Mouse (Mus musculus) CD4-positive helper T cell, adult 2 months (primary cell): ENCODE measurements around the gene Nckap5l.
"Not testable (repeated sequence)": the region's sequence is repeated elsewhere in the genome, so short reads cannot be mapped to it uniquely, and the experiment has no call there.

Experiments
- DNase-seq: peaks from one replicate; pipeline ENCODE4 v3.0.0-alpha.2; 2012; ENCODE audit warnings: low read depth, missing footprints, low spot score

Nckap5l gene

DNA sequence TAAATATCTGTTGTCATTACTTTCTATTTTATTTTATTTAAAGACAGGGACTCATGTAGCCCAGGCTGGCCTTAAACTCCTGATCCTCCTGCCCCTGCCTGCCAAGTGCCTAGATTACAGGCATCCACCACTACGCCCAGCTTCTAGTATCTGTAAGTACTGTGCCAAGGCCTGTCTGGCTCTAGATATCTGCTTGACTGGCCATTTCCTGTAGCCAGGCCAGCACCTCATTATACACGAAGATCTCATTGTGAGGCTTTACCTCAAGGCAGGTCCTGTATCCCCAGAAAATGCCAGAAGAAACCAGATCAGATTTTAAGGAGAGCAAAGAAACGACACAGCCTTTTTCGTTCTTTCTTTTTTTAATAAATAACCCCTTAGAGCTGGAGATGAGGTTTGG, 12.2 kb upstream of the Nckap5l start:
- DNase-seq, result no peak

DNA sequence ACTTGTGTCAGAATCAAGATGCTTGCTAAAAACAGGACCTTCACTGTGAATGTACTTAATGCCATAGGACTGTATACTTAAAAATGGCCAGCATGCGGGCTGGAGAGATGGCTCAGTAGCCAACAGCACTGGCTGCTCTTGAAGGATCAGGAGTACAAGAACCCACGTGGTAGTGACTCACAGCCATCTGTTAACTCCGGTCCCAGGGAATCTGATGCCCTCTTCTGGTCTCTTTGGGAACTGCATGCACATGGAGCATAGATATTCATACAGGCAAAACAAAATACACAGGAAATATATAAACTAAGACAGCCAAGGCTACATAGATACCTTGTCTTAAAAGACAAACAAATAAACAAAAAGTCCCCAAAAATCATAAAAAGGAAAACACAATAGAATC, 11.5 kb upstream of the Nckap5l start:
- DNase-seq, result peak; percentile 72

DNA sequence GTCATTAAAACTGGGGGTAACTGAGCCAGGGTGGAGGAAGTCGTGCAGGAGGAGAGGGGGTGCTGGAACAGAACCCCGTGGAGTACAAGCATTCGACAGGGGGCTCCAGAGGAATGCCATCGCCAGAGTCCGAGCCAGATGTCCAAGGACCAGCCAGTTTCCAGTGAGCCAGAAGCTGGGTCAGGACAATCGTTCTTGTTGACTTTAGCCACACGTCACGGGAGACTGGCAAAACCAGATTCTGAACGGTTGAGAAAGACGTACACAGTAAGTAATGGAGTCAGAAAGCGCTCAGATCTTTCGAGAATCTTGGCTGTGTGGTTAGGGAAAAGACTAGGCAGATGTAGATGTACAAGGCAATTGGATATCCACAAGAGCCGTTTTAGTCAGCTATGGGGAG, 5.6 kb upstream of the Nckap5l start:
- no peak for DNase-seq

DNA sequence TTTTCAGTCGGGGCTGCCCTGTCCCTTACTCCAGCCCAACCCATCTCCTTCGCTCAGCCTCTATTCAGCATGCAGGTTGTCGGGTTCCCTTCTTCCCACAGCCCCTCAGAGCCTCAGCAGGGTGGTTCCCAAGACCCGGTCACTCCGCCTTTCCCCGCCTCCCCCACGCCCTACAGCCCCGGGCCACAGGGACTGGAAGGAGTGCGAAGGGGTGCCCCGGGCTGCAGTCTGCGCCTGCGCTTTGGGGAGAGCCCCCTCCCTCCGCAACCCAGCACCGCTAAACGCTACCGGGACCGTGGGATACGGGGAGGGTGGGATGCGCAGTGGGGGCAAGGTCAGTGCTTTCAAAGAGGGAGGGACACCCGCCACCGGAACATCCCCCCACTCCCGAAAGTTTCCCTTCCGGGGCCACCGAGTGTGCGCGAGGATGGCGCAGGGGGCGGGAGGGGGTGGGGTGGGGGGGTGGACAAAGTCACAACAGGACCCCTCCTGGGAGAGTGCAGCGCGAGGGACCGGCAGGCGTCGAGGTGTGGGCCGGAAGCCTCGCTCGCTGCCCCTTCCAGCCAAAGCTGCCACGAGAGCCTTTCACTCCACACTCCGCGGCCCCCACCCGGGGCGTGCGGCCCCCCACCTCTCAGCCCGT, 464 bp downstream of the Nckap5l start:
- peak; percentile 55 for DNase-seq

DNA sequence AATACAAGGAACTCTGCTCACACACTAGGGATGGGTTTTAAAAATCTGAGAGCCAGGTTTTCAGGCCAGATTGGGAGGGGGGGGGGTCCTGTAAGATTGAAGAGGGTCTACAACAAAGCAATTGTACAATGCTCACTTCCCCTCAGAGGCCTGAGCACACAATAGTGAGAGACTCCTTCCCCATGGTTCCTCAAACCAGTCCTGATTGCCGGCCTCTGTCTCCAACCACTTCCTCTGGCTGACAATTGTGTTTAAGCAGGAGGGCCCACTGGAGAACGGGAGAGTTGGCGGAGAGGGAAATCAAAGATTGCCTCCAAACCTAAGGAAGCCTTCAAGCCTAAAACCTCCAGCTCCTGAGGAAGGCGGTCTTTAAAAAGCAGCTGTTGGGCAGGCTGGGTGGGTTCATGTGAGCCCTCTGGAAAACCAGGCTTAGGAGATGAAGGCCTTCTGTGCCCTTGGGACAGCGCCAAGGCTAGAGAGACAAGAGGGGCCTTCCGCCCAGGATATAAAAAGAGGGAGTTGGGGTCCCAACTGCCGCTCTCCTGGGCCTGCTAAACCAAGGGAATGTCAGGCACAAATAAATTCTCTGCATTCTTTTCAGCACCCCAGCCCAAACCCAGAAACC, 1.1 kb downstream of the Nckap5l start:
- DNase-seq, result no peak

DNA sequence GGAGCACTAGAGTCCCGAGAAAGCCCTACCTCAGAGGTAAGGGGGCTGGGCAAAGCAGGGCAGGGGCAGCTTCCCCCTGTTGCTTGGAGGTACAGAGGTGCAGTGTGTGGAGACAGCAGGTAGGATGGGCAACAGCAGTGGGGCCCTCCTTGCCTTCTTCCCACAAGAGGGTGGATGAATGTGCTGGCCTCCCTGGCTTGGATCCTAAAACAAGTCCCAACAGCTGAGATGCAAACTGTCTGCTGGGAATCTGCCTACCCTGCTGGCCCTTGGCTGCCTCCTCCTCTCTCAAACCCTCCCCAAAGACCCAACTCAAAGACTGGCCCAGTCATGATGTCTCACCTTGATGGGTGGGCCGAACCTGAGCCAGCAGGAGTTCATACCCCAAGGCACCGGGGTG, 2.1 kb downstream of the Nckap5l start:
- DNase-seq, result no peak

DNA sequence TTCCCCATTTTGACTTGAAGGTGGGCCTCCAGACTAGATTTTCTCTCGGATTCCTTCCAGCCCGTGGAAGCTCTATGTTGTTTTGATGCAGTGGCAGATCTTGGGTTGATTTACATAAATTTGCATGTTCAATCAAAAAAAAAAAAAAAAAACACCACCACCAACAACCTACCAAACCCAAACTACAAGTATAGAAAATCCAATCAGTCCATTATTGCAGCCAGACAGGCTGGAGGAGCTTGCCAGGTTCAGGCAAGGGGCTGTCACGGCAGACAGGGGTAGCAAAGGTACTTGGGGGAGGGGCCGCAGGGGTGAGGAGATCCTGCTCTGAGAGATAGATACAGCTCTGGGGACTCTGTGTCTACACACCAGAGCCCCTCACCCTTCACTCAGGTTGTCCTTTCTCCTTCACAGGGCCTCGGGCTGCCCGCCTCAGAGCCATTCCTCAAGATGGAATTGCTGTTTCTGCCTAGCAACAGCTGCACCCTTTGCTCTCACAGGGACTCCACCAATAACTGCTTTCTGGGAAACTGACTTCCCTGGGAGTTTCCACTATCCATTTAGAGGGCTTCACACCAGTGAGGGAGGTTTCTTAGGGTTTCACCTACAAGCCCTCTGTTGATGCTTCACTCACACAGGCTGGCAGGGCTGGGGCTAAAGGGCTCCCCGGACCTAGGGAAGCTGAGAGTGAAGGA, 2.8 kb downstream of the Nckap5l start:
- no peak for DNase-seq

DNA sequence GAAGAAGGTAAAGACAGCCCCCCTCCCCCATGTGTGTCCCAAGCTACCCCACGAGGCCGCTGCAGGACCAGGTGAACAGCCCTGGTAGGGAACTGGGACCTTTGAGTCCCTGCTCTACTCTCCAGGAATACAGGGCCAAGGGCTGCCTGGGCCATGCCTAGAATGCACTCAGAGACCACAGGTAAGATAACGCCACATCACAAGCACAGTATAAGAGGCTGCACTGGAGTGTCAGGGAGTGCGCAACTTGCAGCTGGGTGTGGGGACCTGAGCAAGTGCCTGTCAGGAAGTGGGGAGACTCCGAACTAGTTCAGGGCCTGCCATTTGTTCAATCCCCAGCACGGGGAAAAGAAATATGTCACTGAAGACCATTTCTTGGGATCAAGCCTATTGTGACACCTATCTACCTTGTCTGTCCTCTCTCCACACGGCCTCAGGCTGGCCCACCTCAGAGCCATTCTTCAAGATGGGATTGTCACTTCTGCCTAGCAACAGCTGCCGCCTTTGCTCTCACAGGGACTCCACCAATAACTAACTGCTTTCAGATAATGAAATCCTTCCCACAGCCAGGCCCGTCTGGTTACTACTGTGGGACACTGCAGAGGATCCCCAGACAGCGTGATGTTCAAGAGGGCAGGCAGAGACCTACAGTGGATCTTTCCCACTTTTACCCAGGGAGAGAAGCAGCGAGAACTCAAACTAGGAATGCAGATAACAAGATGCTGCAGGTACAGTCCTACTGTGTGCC, 4.2 kb downstream of the Nckap5l start:
- DNase-seq, result no peak

DNA sequence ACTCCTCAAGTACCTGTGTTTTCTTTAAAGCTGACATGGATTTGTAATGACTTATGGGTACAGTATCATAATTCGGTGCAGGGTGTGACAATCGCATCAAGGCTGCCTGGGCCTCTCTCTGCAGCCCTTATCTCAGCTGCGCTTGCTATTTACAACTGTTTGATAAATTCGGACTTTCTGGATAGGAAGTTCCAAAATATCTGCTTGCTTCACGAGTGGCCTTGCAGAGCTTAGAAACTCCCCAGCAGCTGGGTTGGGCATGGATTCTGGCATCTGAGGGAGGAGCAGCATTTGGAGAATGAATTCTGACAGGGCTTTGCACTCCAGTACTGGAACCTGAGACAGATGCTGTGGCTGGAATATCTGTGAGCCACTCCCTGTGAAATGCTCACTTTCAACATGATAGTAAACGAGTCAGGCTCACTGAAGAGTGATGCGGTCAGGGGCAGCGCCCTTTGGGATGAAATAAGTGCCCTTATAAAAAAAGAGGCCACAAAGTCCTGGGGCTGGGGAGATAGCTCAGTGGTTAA, 7.7 kb downstream of the Nckap5l start:
- DNase-seq, result no peak

DNA sequence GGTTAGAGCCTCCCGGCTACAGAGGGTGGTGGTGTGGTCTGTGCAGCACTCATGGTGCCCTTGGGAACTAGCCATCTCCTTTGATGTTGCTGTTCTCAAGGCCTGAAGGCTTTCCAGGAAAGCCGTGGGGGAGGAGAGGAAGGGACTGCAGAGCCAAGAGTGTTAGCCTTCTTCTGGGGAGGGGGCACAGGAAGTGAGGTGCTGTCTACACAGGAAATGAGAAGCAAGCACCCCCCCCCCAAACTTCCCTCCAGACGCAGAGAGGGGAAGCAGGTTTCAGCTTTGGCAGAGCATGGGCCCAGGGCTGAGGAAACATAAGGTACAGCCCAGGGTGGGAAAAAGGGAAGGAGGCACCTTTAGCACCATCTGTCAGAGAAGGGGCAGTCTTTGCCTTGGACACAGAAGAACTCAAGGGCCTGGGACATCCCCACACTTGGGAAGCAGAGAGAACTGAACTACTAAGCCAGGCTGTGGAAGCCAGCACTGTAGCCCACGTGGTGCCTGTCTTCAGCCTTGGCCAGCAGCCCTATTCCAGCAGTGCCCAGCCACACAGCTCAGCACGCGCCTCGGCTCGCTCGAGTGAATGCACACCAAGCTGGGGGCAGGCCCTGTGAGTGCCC, 8.3 kb downstream of the Nckap5l start:
- peak; percentile 28 for DNase-seq

DNA sequence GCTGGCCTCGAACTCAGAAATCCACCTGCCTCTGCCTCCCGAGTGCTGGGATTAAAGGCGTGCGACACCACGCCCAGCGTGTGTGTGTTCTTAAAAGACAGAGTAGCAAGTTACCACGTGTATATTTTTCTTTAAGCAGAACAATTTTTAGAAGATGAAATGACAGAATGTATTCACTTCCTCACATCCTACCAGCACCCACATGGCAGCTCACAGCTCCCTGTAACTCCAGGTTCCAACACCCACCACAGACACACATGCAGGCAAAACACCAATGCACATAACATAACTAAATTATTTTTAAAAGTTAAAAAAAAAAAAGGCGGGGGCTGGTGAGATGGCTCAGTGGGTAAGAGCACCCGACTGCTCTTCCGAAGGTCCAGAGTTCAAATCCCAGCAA, 11.4 kb downstream of the Nckap5l start:
- DNase-seq, result not testable (repeated sequence)

DNA sequence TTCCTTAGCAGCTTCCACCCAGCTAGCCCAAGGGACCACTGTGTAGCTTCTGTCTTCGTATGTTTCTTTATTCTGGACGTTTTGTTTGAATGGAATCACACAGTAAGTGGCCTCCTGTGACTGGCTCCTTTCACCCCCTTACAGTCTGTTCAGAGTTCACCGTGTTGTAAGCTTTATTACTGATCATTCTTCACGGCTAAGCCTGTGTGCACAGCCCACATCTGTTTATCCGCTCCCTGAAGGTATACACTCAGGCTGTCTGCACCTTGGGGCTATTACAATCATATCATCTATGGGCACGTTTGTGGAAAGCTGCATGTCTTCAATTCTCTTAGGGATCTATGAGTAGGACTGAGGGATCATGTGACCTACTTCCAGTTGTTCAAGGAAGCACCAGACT, 12.0 kb downstream of the Nckap5l start:
- DNase-seq, result no peak

DNA sequence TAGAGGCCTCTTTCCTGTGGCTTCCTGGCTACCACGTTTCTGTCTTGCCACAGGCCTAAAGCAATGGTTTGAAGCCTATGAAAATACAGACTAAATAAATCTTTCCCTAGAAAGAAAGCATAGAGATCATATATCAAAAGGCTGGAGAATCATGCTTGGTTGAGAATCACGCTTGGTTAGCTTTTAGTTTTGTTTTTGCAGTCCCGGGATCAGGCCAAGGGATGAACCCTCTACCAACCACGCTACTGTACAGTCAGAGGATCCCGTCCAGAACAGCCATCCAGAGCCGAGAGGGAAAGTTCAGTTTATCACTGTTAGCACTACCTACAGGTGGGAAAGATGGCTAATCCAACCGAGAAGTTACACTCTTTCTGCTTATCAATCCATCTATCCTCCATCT, 15.2 kb downstream of the Nckap5l start:
- DNase-seq, result no peak

DNA sequence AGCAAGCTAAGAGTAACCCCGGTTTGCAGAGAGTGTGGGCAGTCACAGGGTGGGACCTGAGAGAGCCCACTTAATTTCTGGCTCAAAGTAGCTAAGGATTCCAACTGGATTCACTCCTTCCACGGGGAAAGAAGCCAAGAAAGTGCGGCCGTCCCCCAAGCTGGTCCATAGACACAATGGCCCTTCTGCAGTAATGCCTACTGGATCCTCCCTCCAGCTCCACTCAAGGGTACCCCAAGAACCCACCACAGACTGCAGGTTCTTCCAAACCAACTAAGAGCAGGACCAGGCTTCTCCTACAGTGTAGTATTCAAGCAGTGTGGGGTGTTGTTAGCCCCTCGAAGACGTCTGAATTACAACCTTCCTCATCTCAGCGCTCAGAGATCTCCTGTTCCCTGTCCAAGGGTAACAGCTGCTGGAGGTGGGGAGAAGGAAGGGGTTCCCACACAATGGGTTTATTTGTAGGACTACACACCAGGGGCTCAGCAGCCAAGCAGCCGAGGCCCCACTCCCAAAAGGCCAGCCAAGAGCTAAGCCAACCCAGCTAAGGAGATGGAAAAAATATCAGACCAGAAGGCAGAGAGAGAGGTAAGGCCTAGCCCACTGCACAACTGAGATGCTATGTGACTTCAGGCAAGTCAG, 16.6 kb downstream of the Nckap5l start:
- no peak for DNase-seq

DNA sequence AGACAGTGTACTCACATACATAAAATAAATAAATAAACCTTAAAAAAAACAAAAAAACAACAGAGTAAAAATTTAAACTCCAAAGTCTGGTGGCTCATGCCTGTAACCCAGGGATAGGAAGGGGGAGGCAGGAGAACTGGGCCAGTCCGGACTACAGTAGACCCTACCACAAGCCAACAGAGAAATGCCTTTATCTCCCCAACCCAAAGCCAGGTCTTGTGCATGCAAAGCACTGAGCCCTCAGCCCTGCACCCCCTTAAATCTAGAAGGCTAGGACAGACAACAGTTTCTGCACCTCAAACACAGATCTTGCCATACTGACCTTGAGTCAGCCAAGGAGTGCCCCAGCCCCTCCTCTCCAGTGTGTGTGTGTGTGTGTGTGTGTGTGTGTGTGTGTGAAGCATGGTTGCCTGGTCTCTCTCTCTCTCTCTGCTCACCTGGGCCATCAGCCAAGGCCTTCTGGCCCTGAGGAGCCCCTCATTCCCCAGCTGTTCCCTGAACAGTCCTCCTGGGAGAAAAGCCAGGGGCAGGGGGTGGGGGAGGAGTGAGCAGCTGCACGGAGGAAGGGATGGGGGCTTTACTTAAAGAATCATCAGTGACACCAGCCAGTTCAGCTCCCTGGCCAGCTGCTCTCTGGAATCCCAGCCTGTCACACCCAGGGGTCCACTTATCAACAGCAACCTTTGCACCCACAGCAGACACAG, 17.3 kb downstream of the Nckap5l start:
- DNase-seq, result no peak

DNA sequence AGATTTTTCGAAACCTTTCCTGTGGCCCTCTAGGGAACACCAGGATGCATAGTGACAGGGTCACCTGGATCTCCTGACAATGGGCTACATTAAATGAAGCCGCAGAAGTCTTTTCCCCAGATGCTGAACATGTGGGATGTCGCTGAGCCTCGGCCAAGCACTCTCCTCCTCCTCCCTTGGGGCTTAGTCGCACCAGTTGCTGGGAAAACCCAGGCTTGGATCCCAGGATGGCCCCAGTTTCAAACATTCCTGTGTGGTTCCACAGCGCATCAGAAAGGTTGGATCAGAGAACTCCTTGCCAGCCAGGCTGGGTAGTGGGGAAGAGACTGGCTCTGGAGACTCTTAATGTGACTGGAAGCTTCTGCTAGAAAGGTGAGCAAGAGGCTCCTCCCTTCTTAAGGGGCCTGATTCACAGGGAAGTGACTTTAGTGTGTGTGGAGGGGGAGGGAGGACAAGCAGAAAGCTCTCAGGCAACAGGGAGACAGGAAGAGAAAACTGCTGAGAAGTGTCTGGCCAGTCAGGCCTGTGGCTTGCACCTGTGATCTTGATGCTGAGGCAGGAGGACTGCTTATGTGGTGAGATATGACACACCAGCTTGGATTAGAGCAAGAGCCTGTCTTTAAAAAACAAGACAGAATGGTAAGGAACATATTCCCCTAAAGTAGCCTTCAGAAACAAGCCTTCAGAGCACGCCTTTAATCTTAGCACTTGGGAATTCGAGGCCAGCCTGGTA, 18.4 kb downstream of the Nckap5l start:
- no peak for DNase-seq

DNA sequence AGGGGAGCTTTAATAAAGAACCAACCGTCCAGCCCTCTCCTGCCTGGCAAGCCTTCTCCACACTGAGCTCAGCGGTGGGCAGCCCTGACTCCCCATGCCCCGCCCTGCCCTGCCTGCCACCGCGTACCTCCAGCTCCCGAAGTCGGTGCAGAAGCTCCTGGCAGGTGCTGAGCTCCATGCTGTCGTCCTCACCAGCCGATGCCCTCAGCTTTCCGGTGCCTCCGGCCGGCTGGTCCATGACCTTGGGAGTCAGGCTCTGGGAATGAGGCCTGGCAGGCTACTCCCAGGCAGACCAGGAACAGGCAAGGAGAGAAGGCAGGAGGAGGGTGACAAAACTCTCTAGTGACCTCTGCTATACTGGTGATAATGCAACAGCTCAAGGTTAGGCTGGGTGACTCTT, 23.6 kb downstream of the Nckap5l start:
- no peak for DNase-seq

DNA sequence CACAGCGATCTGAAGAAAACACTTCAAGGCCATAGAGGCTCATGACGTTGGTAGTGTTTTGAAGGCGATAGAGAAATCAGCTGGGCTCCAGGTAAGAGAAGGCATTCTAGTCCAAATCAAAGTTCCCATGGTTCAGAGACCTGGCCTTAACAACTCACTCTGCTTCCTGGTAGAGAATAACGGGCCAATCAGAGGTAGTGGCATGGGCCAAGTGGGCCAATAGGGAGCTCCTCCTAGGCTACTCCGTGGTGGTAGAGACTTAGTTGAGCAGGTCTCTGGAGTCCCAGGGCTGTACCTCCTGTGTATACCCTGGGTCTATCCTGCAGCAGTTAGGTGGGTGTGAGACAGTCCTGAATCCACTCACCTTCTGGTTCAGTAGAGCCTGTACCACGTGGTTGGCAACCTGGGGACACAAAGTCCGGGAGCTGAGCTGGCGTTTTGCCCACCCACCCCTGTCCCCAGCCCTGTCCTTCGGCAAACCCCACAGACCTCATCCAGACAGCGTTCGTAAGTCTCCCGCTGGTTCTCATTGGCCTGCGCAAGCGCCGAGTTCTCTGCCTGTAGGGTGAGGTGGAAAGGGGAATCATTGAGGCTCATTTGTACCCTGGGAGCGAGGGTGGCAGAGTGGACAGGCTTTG, 24.3 kb downstream of the Nckap5l start:
- no peak for DNase-seq

DNA sequence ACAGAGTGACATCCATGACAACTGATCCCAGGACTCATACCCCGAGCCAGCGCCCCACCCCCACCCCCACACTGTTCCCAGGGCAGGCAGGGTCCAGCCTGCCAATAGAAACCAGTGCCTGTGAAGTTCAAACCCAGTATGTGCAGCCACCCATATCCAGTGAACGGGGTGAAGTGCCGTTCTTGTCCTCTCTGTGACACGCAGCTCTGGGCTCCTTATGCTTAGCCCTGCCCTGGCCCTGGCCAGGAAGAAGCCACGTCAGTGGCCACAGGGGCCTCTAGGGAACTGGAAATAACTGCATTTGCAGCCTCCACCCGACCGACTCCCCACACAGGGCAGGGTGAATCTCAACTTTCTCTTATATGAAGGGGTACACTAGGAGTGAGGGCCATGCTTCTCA, 25.6 kb downstream of the Nckap5l start:
- DNase-seq, result no peak
